Mouse (Mus musculus) Muller cell, postnatal 12 days (primary cell): ENCODE results near the gene Mpped1.

Experiments
- DNase-seq: peaks from one replicate; pipeline ENCODE4 v3.0.0-alpha.2; 2015; ENCODE audit errors: inconsistent ontology term

The Mpped1 gene

GRCm38 (mm10) chr15:83789046-83789445 is 9.8 kb downstream of the Mpped1 start:
- DNase-seq: no peak

GRCm38 (mm10) chr15:83796924-83797323 is 17.7 kb downstream of the Mpped1 start:
- DNase-seq: no peak

DNA sequence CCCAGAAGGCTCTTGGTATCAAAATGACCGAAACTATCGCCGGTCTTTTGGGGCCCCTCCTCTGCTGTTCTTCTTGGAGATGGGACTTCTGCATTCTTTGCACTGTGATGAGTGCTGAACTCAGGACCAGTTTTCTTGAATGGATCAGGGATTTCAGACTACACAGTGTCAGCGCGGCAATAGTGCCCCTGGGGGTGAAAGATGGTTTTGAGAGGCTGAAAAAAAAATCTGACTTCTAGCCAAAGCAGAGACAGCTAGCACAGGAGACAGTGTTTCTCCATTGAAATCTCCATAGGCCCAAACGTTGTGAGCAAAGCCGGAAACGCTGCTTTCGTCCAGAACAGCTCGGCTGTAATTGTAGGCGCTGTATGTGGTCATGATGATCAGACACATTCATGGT is 19.7 kb downstream of the Mpped1 start:
- DNase-seq: no peak

GRCm38 (mm10) chr15:83801011-83801410 is 21.7 kb downstream of the Mpped1 start:
- no peak for DNase-seq

- DNase-seq: no peak
Measured at GRCm38 (mm10) chr15:83814106-83814505, 34.8 kb downstream of the Mpped1 start.

DNA sequence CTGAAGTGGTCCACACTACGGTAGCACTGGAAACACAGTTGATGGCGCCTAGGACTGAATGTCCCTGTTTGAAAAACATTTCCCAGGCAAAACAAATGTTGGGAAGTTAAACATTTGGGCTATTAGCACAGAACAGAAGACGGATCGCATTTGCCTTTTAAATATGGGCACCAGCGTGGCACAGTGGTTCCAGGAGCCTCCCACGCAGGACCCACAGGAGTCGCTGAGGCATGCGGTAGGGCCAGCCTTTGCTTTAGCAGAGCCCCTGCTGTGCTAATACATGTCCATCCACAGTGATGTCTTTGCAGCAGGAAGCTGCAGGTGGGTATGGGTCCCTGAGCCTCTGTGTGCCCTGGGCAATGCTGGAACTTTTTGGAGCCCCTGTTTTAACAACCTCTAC is 48.7 kb downstream of the Mpped1 start:
- DNase-seq: no peak

GRCm38 (mm10) chr15:83829226-83829625 is 50.0 kb downstream of the Mpped1 start:
- DNase-seq: no peak

DNA sequence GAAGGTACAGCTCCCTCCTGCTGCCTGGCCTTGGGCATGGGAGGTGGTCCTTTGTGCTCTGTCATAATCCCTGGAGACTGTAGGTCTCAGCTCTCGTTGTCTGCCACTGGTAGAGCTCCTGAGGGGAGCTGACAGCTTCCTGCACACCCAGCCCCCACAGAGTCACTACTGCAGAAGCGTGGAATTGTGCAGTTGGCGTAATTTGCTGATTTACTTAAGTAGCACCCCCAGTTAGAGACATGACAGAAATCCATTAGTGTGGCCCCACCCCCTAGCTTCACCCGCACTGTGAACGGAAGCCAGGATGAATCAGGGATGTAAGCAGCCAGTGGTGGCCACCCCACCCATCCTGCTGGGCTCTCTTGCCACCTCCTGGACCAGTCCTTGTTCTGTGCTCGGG is 53.0 kb downstream of the Mpped1 start:
- DNase-seq: no peak

GRCm38 (mm10) chr15:83840950-83841719 is 61.9 kb downstream of the Mpped1 start:
- DNase-seq: no peak

- DNase-seq: peak; percentile 3
Measured at GRCm38 (mm10) chr15:83842419-83842818, 63.2 kb downstream of the Mpped1 start.

- peak; percentile 47 for DNase-seq
Measured at GRCm38 (mm10) chr15:83842915-83843789, 63.9 kb downstream of the Mpped1 start.

- no peak for DNase-seq
Measured at GRCm38 (mm10) chr15:83845734-83846133, 66.5 kb downstream of the Mpped1 start.

- no peak for DNase-seq
Measured at GRCm38 (mm10) chr15:83846592-83846991, 67.3 kb downstream of the Mpped1 start.

DNA sequence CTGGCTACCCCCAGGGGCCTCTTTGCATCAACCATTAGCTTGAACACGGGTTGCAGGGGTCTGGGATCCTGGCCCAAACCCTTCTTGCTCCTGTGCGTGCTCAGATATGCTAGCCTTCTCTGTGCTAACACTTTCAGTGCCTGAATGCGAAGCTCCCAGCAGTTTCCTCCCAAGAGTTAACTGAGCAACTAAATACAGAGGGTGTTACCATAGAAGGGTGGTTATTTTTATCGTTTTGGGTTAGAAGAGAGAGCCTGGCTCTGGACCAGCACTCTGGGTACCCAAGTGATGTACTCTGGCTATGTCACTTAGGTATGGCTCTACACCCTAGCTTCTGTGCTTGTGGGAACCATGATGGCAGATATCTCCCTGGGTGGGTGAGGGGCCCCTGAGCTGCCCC is 68.2 kb downstream of the Mpped1 start:
- DNase-seq: no peak

GRCm38 (mm10) chr15:83848193-83848592 is 68.9 kb downstream of the Mpped1 start:
- DNase-seq: no peak

- DNase-seq: no peak
Measured at GRCm38 (mm10) chr15:83853400-83853811, 74.1 kb downstream of the Mpped1 start.

- peak; percentile 20 for DNase-seq
Measured at GRCm38 (mm10) chr15:83857129-83857528, 77.9 kb downstream of the Mpped1 start.

GRCm38 (mm10) chr15:83865626-83866025 is 86.4 kb downstream of the Mpped1 start:
- no peak for DNase-seq

- DNase-seq: no peak
Measured at GRCm38 (mm10) chr15:83870936-83871335, 91.7 kb downstream of the Mpped1 start.

DNA sequence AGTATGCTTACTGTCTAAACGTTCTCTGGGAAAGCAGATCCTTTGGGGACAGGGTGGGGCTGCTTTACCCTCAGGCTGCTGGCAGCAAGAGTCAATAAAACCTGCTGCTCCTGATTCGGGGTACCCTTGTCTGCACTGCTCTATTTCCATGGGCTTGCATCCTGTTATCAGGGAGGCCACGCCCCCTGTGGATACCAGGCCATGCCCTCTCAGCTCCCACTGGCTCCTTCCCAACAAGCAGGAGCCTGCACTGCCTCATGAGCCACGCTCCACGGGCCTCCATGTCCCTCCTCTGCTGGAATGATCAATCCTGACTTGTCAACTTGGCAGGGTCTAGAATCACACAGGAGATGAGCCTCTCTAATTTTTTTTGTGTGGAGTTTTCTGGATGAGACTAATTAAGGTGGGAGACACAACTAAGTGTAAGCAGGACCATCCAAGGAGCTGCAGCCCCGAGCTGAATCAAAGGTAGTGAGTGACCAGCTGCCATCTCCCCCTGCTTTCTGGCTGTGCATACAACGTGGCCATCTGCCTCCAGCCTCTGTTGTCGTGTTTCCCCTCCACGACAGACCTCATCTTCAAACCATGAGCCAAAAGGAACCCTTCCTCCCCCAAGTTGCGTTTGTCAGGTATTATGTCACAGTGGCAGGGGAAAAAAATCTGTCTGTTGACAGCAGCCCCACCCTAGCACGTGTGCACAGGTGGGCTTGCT is 98.0 kb downstream of the Mpped1 start:
- no peak for DNase-seq

- DNase-seq: no peak
Measured at GRCm38 (mm10) chr15:83877898-83878297, 98.6 kb downstream of the Mpped1 start.

GRCm38 (mm10) chr15:83879845-83880244 is 100.6 kb downstream of the Mpped1 start:
- peak; percentile 32 for DNase-seq
